Mouse (Mus musculus) C2C12 (cell line): ENCODE data around the gene 3300002I08Rik. TPM values are rescaled to one million over a fixed set of nuclear protein-coding genes. Genes with fewer than 3 reads are reported as not detected.
"Not testable (repeated sequence)": the region's sequence is repeated elsewhere in the genome, so short reads cannot be mapped to it uniquely, and the experiment has no call there.

Experiments
- H3K27me3 ChIP-seq: one replicate; pipeline ENCODE4 v1.6.1; 2011; ENCODE audit not compliant: control insufficient read depth, insufficient read depth, insufficient read length
- H3K36me3 ChIP-seq: one replicate; pipeline ENCODE4 v1.6.1; 2011; ENCODE audit not compliant: control insufficient read depth, insufficient read depth
- H3K4me3 ChIP-seq: one replicate; pipeline ENCODE4 v1.5.1; 2011; ENCODE audit warnings: mild to moderate bottlenecking, control low read depth; ENCODE audit not compliant: poor library complexity, insufficient read depth, severe bottlenecking
- H3K79me2 ChIP-seq: one replicate; pipeline ENCODE4 v1.6.1; 2011; ENCODE audit not compliant: control insufficient read depth, insufficient read depth
- H3K79me3 ChIP-seq: one replicate; pipeline ENCODE4 v1.6.1; 2011; ENCODE audit warnings: low read depth, control low read depth
- H3ac ChIP-seq: one replicate; pipeline ENCODE3; 2011; ENCODE audit warnings: low read depth; ENCODE audit not compliant: control insufficient read depth, insufficient read length
- CEBPB ChIP-seq: IDR thresholded peaks from one replicate; pipeline ENCODE4 v1.6.1; 2011; ENCODE audit warnings: low read depth, mild to moderate bottlenecking, control low read depth, moderate library complexity
- CTCF ChIP-seq: IDR thresholded peaks from one replicate; pipeline ENCODE4 v1.5.1; 2011; ENCODE audit not compliant: control insufficient read depth, insufficient read depth, insufficient read length
- FOSL1 ChIP-seq: IDR thresholded peaks from one replicate; pipeline ENCODE4 v1.8.0; 2011; ENCODE audit warnings: mild to moderate bottlenecking, low read length; ENCODE audit not compliant: poor library complexity, insufficient read depth, severe bottlenecking
- MAX ChIP-seq: IDR thresholded peaks from one replicate; pipeline ENCODE4 v1.6.1; 2011; ENCODE audit warnings: mild to moderate bottlenecking, control low read depth
- MYOD1 ChIP-seq: IDR thresholded peaks from one replicate; pipeline ENCODE4 v1.6.1; 2011; ENCODE audit warnings: low read depth; ENCODE audit not compliant: control insufficient read depth, insufficient read length
- MYOG ChIP-seq: IDR thresholded peaks from one replicate; pipeline ENCODE4 v1.6.1; 2011; ENCODE audit not compliant: control insufficient read depth, insufficient read length; ENCODE audit errors: extremely low read depth
- USF1 ChIP-seq: IDR thresholded peaks from one replicate; pipeline ENCODE4 v1.6.1; 2011; ENCODE audit warnings: low read depth, mild to moderate bottlenecking, control low read depth, moderate library complexity
- long read RNA-seq, 2 experiments: library from polyadenylated mRNA; unstranded; transcript quantifications; one replicate each; pipeline ENCODE4 v2.0.0; 2019 to 2020
- polyA plus RNA-seq: library from polyadenylated mRNA; unstranded; fragments of >200 nt; fragmentation: generic; extraction: Trizol; gene quantifications from one replicate; pipeline ENCODE4 v1.2.1, GENCODE M21; 2012; ENCODE audit warnings: missing spikeins

The 3300002I08Rik gene
- 0.75 TPM for polyA plus RNA-seq
- long read RNA-seq, experiment 1, partial matches to known transcripts = 0 of 2 reads
- long read RNA-seq, experiment 1, other reads (novel, unspliced or antisense) = 1 of 2 reads
- long read RNA-seq, experiment 2, partial matches to known transcripts = 1 of 12 reads
- long read RNA-seq, experiment 2, other reads (novel, unspliced or antisense) = 10 of 12 reads

DNA sequence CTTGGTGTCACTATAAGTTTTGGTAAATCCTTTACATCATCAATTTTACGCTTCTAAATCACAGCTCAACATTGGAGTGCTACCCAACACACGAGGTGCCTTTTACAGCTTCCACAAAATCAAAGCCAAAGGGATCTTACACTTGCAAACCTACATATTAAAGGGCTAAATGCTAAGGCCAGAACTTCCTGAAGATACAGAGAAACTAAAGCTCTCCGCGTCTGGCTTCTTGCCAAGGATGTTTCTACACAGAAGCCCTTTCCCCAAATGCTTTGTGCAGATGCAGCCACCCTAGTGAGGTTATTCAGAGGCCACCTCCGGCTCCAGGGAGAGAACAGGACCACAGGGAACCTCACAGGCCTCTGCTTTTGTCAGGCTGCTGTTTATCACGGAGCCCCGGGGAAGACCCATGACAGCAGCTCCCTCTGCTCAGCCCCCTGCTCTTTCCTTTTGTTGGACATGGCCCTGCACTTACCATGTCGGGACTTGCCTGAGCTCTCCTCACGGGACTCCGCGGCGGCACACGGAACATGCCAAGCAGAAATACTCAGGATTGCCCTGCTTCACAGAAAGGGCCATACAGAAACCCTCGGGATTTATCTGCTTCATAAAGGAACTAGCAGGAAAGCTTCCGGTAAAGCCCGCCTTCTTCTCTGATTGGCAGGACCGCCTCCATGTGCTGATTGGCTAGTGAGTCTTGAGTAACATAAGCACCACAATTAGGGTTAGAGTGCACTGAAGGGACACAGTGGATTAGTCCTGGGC is at the start of gene 3300002I08Rik:
Gene 3300002I08Rik (minus strand): TSS at position 653 of the 765 bp plus-strand sequence.
- H3K27me3 ChIP-seq, H3K79me3 ChIP-seq, H3K79me2 ChIP-seq, H3K36me3 ChIP-seq: not testable (repeated sequence)
- peak within 1 kb of the TSS; percentile 76 for H3ac ChIP-seq
- H3K4me3 ChIP-seq = peak within 1 kb of the TSS; percentile 61

DNA sequence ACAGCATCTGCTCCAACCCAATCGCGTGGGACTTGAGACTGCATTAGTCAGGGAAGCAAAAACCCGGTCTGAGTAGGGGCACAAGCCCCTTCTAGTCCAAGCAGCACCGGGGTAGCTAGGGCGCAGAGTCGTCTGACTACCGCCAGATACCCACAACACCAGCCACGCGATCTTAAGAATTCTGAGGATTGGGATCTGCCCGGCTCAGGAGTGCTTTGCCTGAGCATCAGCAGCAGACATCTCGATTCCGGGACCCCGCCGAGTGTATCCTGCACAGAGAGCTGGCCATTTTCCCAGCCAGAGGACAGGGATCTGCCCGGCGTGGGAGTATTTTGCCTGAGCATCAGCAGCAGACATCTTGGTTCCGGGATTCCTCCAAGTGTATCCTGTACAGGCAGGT is 49.6 kb upstream of the 3300002I08Rik start:
- H3K36me3 ChIP-seq, H3K79me3 ChIP-seq, H3K4me3 ChIP-seq, H3ac ChIP-seq, H3K79me2 ChIP-seq, H3K27me3 ChIP-seq: not testable (repeated sequence)

DNA sequence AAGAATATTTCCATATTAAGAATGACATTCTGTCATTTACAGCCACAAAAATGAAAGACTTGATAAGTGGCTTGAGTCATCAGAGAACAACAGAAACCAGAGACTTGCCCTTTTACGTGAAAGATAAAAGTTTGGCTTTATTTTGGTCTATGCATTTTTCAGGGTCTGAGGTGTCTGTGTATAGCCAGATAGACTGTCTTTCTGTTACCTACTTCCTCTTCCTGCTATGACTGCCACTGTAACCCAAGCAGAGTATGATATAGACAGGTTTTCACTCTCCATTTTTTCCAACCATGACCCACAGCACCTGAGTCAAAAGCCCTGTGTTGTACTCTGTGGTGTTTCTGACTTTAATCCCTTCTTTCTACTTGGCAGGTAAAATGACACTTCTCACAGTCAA is 27.6 kb upstream of the 3300002I08Rik start:
- H3K36me3 ChIP-seq = no peaks in the 10 kb centered on the region
- no peaks in the 10 kb centered on the region for H3K27me3 ChIP-seq
- H3K4me3 ChIP-seq = no peak overlapping the region
- H3ac ChIP-seq = no peak overlapping the region
- no peaks in the 10 kb centered on the region for H3K79me2 ChIP-seq
- TF ChIP-seq CEBPB (no peak), MYOG (no peak), CTCF (no peak), MAX (no peak), USF1 (no peak), MYOD1 (no peak), FOSL1 (no peak)
- H3K79me3 ChIP-seq = no peaks in the 10 kb centered on the region

- not testable (repeated sequence) for H3K36me3 ChIP-seq, H3K79me2 ChIP-seq, H3K27me3 ChIP-seq, H3K79me3 ChIP-seq, H3ac ChIP-seq, H3K4me3 ChIP-seq
Measured at GRCm38 (mm10) chr2:150385553-150386106, 23.1 kb upstream of the 3300002I08Rik start.

- TF ChIP-seq FOSL1 (no peak), MYOD1 (no peak), CEBPB (no peak), MAX (no peak), MYOG (no peak), USF1 (no peak), CTCF (no peak)
- Histone ChIP-seq H3K36me3 (no peaks in the 10 kb centered on the region), H3K79me3 (no peaks in the 10 kb centered on the region), H3K27me3 (no peaks in the 10 kb centered on the region), H3K4me3 (peak overlapping the region; percentile 61), H3ac (no peak overlapping the region), H3K79me2 (no peaks in the 10 kb centered on the region)
Measured at GRCm38 (mm10) chr2:150362878-150363229, 289 bp upstream of the 3300002I08Rik start.

GRCm38 (mm10) chr2:150357136-150357535 is 5.4 kb downstream of the 3300002I08Rik start:
- not testable (repeated sequence) for H3K79me2 ChIP-seq, H3K27me3 ChIP-seq, H3K36me3 ChIP-seq

DNA sequence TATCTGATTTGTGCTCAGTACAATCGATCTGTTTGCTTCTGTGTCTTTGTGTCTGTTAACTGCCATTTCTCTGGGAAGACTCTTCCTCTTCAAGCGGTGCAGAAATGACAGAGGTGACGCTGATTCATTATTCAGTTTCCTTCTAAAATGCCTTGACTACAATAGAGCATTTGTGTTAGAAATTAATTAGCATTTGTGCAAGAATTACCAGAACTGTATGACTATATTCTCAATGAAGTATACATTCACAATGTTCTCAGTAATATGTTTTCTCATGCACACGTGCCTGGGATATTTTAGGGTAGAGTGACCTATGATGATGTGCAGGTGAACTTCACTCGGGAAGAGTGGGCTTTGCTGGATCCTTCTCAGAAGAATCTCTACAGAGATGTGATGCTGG is 39.2 kb downstream of the 3300002I08Rik start, which contains the start of gene Gm10130:
Gene Gm10130 (plus strand): TSS at position 301 of the 400 bp plus-strand sequence.
- TF ChIP-seq MYOG (no peak), MAX (no peak), CTCF (no peak), FOSL1 (no peak), MYOD1 (no peak), CEBPB (no peak), USF1 (no peak)
- Histone ChIP-seq H3K27me3 (no peaks in the 10 kb centered on the region), H3K79me2 (peaks cover 51% of the 10 kb centered on the region), H3ac (no peak within 1 kb of the TSS), H3K79me3 (peaks cover 36% of the 10 kb centered on the region), H3K4me3 (no peak within 1 kb of the TSS), H3K36me3 (peaks cover 32% of the 10 kb centered on the region)

More at GRCm38 (mm10) chr2:150357136-150357535, 5.4 kb downstream of the 3300002I08Rik start:
- not testable (repeated sequence) for H3K79me3 ChIP-seq, H3ac ChIP-seq, H3K4me3 ChIP-seq
